Mouse (Mus musculus) hindbrain, embryonic 13.5 days (tissue): ENCODE data around the gene Aldh3b3. TPM values are rescaled to one million over a fixed set of nuclear protein-coding genes. Genes with fewer than 3 reads are reported as not detected.
"Not testable (repeated sequence)": the region's sequence is repeated elsewhere in the genome, so short reads cannot be mapped to it uniquely, and the experiment has no call there.

Source experiments
- ATAC-seq: fragments of 200-750 bp; cut with Nextera tagmentation; 2 replicates; pipeline ENCODE4 v1.8.0; 2017; ENCODE audit warnings: moderate TSS enrichment; ENCODE audit not compliant: low FRiP score
- H3K27ac ChIP-seq: fragments of 300-500 bp; sonication (generic); 2 replicates; pipeline ENCODE4 v1.5.1; 2015; ENCODE audit warnings: inconsistent platforms, mild to moderate bottlenecking, moderate library complexity
- H3K27me3 ChIP-seq: fragments of 300-500 bp; sonication (generic); 2 replicates; pipeline ENCODE4 v1.6.1; 2015; ENCODE audit warnings: mild to moderate bottlenecking, inconsistent platforms
- H3K36me3 ChIP-seq: fragments of 300-500 bp; sonication (generic); 2 replicates; pipeline ENCODE4 v1.6.1; 2015; ENCODE audit warnings: mild to moderate bottlenecking, inconsistent platforms
- H3K4me1 ChIP-seq: fragments of 300-500 bp; sonication (generic); replicated peaks from 2 replicates; pipeline ENCODE4 v1.6.1; 2015; ENCODE audit warnings: inconsistent platforms
- H3K4me2 ChIP-seq: fragments of 300-500 bp; sonication (generic); 2 replicates; pipeline ENCODE4 v1.6.1; 2015; ENCODE audit warnings: inconsistent platforms, mild to moderate bottlenecking, moderate library complexity
- H3K4me3 ChIP-seq: fragments of 300-500 bp; sonication (generic); 2 replicates; pipeline ENCODE4 v1.5.1; 2015; ENCODE audit warnings: mild to moderate bottlenecking, inconsistent platforms
- H3K9ac ChIP-seq: fragments of 300-500 bp; sonication (generic); 2 replicates; pipeline ENCODE4 v1.6.1; 2015; ENCODE audit warnings: mild to moderate bottlenecking, inconsistent platforms
- H3K9me3 ChIP-seq: fragments of 300-500 bp; sonication (generic); 2 replicates; pipeline ENCODE4 v1.6.1; 2016; ENCODE audit warnings: inconsistent platforms
- WGBS: fragments of 180-500 bp; shearing (Covaris S2); methylation state at CpG from one replicate; pipeline ENCODE4 v1.1.7; 2015; 5-methylcytosine and 5-hydroxymethylcytosine counted together
- polyA plus RNA-seq: library from polyadenylated mRNA; unstranded; fragments of >200 nt; fragmentation: Nextera tagmentation; extraction: Ambion mirVana; gene quantifications from 2 replicates; pipeline ENCODE4 v1.2.1, GENCODE M21; 2015

Gene Aldh3b3
- polyA plus RNA-seq, 1 experiment from 2014 or later = not detected

DNA sequence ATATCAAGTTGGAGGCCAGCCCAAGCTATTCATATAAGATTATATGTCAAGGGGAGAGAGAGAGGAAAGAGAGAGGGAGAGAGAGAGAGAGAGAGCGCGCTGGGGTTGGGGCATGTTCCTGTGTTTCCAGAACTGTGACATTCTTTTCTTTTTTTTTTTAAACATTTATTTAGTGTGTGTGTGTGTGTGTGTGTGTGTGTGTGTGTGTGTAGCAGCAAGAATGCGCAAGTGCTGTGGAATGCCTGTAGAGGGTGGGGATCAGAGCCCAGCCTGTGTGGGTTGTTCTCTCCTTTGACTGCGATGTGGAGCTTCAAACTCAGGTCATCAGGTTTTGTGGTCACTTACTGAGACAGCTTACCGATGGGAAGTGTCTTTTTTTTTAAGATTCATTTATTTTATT is 1.8 kb downstream of the Aldh3b3 start:
- Histone ChIP-seq H3K4me1 (no peaks in the 10 kb centered on the region), H3K27ac (no peak overlapping the region), H3K4me3 (no peak overlapping the region), H3K4me2 (no peak overlapping the region), H3K9me3 (no peaks in the 10 kb centered on the region), H3K36me3 (no peaks in the 10 kb centered on the region), H3K27me3 (peaks cover 3% of the 10 kb centered on the region; the same call in 1 of the 2 replicates), H3K9ac (no peak overlapping the region)
- WGBS = 84% methylated on average over 5 of the region's 5 CpGs
- no peak for ATAC-seq

DNA sequence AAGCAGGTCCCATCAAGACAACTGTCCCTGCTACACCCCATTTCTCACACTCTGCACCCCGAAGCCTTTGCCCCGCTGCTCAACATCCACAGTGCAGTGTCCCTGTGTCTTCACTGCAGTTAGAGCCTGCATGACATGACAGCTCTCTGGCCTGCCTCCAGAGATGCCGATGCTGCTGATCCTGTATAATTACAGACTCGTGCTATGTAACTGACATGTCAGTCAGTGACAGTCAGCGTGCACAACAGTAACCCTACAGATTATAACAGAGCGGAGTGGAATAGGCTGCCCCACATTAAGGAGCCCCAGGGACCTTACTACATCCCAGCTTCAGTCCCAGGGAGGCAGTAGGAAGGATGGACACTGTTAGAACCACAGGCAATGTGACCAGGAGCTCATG is 3.4 kb downstream of the Aldh3b3 start:
- not testable (repeated sequence) for ATAC-seq, H3K27ac ChIP-seq, H3K36me3 ChIP-seq, H3K27me3 ChIP-seq, H3K4me2 ChIP-seq, H3K9me3 ChIP-seq, H3K4me1 ChIP-seq, H3K9ac ChIP-seq, H3K4me3 ChIP-seq
- whole genome bisulfite sequencing = 76% methylated on average over 6 of the region's 6 CpGs

DNA sequence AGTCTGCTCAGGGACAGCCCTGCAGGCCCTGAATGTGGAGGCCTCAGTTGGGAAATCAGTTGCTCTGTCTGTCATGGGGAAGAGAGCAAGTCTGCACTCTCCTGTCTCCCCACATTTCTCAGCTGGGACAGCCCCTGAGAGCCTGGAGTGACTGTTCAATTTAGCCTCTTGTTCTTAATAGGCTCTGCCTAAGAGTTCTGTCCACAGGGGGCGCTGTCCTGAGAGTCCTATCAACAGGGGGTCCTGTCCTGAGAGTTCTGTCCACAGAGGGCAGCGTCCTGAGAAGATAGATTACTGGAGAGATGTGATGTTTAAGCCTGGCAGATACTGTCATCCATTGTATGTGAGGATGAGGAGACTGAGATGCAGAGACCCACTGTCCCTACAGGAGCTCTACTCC is 4.0 kb downstream of the Aldh3b3 start:
- Histone ChIP-seq H3K9ac (no peak overlapping the region), H3K4me1 (no peaks in the 10 kb centered on the region), H3K4me2 (no peak overlapping the region), H3K36me3 (no peaks in the 10 kb centered on the region), H3K27me3 (no peaks in the 10 kb centered on the region), H3K4me3 (no peak overlapping the region), H3K9me3 (no peaks in the 10 kb centered on the region), H3K27ac (no peak overlapping the region)
- ATAC-seq = no peak
- WGBS = 11% methylated on average over 2 of the region's 2 CpGs

DNA sequence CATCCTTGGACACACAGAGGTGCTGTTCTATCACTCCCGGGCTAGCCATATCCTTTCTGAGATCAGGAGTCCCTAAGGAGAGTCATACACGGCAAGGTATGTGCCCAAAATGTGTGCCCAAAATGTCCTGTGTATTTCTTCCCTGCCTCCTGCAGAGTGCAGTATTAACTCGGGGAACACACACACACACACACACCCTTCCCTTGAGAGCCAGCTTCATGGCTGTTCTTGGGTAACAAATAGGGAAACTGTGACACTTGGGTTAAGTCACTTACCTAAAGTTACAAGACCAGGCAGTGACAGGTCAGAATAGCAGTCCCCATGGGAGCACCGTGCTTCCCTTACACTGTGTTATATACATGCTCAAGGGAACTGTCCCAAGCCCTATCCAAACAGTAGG is 5.6 kb downstream of the Aldh3b3 start:
- no peaks in the 10 kb centered on the region for H3K36me3 ChIP-seq
- 75% methylated on average over 4 of the region's 4 CpGs for WGBS
- ATAC-seq = no peak

GRCm38 (mm10) chr19:3966330-3967075 is 8.1 kb downstream of the Aldh3b3 start:
- H3K4me2 ChIP-seq = no peak overlapping the region
- H3K4me3 ChIP-seq = no peak overlapping the region
- H3K36me3 ChIP-seq = no peaks in the 10 kb centered on the region
- no peak for ATAC-seq
- H3K9ac ChIP-seq = no peak overlapping the region
- H3K9me3 ChIP-seq = no peaks in the 10 kb centered on the region
- H3K4me1 ChIP-seq = no peaks in the 10 kb centered on the region
- H3K27me3 ChIP-seq = 0 out of 2 replicates have a peak, but pooled peaks cover 4% of the 10 kb centered on the region
- no peak overlapping the region for H3K27ac ChIP-seq
- 74% methylated on average over 11 of the region's 11 CpGs for WGBS

More for the DNA sequence above, 5.6 kb downstream of the Aldh3b3 start:
- Histone ChIP-seq H3K4me1 (no peaks in the 10 kb centered on the region), H3K27me3 (no peaks in the 10 kb centered on the region), H3K9me3 (no peaks in the 10 kb centered on the region), H3K27ac (no peak overlapping the region), H3K4me3 (no peak overlapping the region), H3K9ac (no peak overlapping the region), H3K4me2 (no peak overlapping the region)

- Histone ChIP-seq H3K4me1 (no peaks in the 10 kb centered on the region), H3K9me3 (no peaks in the 10 kb centered on the region), H3K4me3 (no peak overlapping the region), H3K4me2 (no peak overlapping the region), H3K36me3 (no peaks in the 10 kb centered on the region), H3K27ac (no peak overlapping the region), H3K9ac (no peak overlapping the region), H3K27me3 (peaks cover 6% of the 10 kb centered on the region; the same call in 1 of the 2 replicates)
- no peak for ATAC-seq
- 77% methylated on average over 3 of the region's 3 CpGs for WGBS
Measured at GRCm38 (mm10) chr19:3967258-3967657, 8.8 kb downstream of the Aldh3b3 start.

GRCm38 (mm10) chr19:3972229-3972628 is 13.8 kb downstream of the Aldh3b3 start, which contains the start of gene Aldh3b2:
Aldh3b2 (plus strand) TSS chr19:3972328.
- Histone ChIP-seq H3K36me3 (no peaks in the 10 kb centered on the region), H3K9me3 (no peaks in the 10 kb centered on the region), H3K27ac (no peak within 1 kb of the TSS), H3K4me3 (no peak within 1 kb of the TSS), H3K4me2 (no peak within 1 kb of the TSS), H3K9ac (no peak within 1 kb of the TSS; the same call in 1 of the 2 replicates), H3K4me1 (0 out of 2 replicates have a peak, but pooled peaks cover under 1% of the 10 kb centered on the region), H3K27me3 (peaks cover 7% of the 10 kb centered on the region; the same call in 1 of the 2 replicates)
- ATAC-seq = no peak
- WGBS = 61% methylated on average over 9 of the region's 9 CpGs

- H3K9ac ChIP-seq, H3K4me3 ChIP-seq, H3K9me3 ChIP-seq, H3K36me3 ChIP-seq, H3K4me1 ChIP-seq, H3K27me3 ChIP-seq, H3K4me2 ChIP-seq, H3K27ac ChIP-seq, ATAC-seq: not testable (repeated sequence)
- 82% methylated on average over 6 of the region's 6 CpGs for WGBS
Measured at GRCm38 (mm10) chr19:3974608-3975007, 16.2 kb downstream of the Aldh3b3 start.

GRCm38 (mm10) chr19:3975866-3976265 is 17.4 kb downstream of the Aldh3b3 start:
- no peak for ATAC-seq
- H3K27ac ChIP-seq = no peak overlapping the region
- H3K9ac ChIP-seq = no peak overlapping the region
- H3K36me3 ChIP-seq = no peaks in the 10 kb centered on the region
- H3K27me3 ChIP-seq = peaks cover 3% of the 10 kb centered on the region; the same call in 1 of the 2 replicates
- H3K9me3 ChIP-seq = no peaks in the 10 kb centered on the region
- 76% methylated on average over 2 of the region's 2 CpGs for WGBS
- H3K4me3 ChIP-seq = no peak overlapping the region
- peaks cover 10% of the 10 kb centered on the region; the same call in 1 of the 2 replicates for H3K4me1 ChIP-seq
- H3K4me2 ChIP-seq = no peak overlapping the region

DNA sequence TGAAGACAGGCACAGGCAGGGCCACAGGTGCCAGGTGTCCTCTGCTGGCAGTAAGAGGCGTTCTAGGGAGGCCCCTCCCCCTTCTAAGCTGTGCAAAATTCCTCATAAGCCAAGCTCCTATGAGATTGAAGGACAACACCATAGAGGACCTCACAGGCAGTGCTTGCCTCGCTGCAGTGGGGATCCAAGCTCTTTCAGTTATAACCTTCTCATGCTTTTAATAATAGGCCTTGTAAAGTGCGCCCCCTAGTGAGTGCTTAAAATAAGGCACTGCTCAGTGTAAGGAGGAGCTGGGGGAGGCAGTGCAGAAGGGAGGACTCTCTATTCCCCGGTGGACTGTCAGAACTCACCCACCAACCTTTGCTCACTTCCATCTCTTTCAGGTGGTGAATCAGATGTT is 21.9 kb downstream of the Aldh3b3 start:
- Histone ChIP-seq H3K4me2 (no peak overlapping the region), H3K9me3 (no peaks in the 10 kb centered on the region), H3K4me1 (peaks cover 26% of the 10 kb centered on the region), H3K9ac (no peak overlapping the region), H3K4me3 (no peak overlapping the region), H3K36me3 (no peaks in the 10 kb centered on the region), H3K27me3 (no peaks in the 10 kb centered on the region), H3K27ac (no peak overlapping the region)
- 18% methylated on average over 4 of the region's 4 CpGs for WGBS
- peak; percentile 61 for ATAC-seq

DNA sequence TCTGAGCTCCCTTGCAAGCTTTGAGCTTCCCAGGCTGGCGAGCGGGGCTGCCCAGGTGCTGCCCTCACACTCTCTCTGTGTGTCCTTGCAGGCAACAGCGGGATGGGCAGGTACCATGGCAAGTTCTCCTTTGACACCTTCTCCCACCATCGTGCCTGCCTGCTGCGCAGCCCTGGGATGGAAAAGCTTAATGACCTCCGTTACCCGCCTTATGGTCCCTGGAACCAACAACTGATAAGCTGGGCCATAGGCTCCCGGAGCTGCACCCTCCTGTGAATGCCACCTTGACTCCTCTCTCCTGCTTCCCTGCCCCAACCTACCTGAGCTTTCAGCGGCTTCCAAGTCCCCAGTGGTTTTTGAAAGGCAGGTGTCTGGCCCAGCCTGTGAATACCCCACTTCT is 22.5 kb downstream of the Aldh3b3 start:
- Histone ChIP-seq H3K27me3 (no peaks in the 10 kb centered on the region), H3K27ac (no peak overlapping the region), H3K4me3 (no peak overlapping the region), H3K36me3 (no peaks in the 10 kb centered on the region), H3K4me1 (peaks cover 30% of the 10 kb centered on the region), H3K4me2 (no peak overlapping the region), H3K9me3 (no peaks in the 10 kb centered on the region), H3K9ac (no peak overlapping the region)
- ATAC-seq = no peak
- WGBS = 82% methylated on average over 9 of the region's 9 CpGs

GRCm38 (mm10) chr19:3983527-3984200 is 25.2 kb downstream of the Aldh3b3 start:
- H3K36me3 ChIP-seq = no peaks in the 10 kb centered on the region
- no peaks in the 10 kb centered on the region for H3K27me3 ChIP-seq
- H3K4me1 ChIP-seq = peaks cover 32% of the 10 kb centered on the region
- no peak overlapping the region for H3K4me3 ChIP-seq
- WGBS = 22% methylated on average over 9 of the region's 9 CpGs
- H3K4me2 ChIP-seq = no peak overlapping the region
- H3K27ac ChIP-seq = no peak overlapping the region
- no peak overlapping the region for H3K9ac ChIP-seq
- ATAC-seq = no peak
- H3K9me3 ChIP-seq = no peaks in the 10 kb centered on the region; the same call in 1 of the 2 replicates
